Mouse (Mus musculus) testis, postnatal 14 days (tissue): Measurements from ENCODE around the gene Tbck.

Experiments
- DNase-seq: peaks from one replicate; pipeline ENCODE4 v3.0.0; 2021; ENCODE audit warnings: low spot score

Gene Tbck

DNA sequence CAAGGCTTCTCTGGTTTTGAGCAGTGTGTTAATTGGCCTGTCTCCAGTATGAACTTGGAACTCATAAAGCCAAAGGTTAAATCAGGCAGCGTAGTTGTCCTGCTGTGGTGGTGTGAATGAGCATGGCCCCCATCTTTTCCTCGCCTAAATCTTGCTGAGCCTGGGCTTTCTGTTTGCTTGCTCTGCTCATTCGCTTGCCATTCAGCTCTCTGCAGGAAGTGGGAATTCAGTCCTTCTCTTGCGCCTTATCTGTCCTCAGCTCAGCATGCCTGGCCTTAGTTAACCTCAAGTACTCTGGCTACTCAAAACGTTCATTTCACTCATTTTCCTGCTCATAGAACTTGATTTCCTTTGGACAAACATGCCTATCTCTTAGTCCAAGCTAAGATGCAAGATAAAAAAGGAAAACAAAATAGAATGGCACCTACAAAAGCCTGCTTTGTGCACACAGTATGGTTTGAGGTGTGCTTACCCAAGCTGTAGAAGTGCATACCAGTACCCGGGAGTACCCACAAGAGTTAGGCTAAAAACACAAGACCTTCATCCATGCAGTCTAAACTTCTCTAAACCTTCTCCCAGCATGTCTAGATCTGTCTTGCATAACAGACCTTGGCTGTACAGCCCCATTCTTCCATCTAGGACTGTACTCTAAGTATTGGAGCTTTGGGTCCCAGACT lies 151.3 kb downstream of the Tbck start:
- no peak for DNase-seq

DNA sequence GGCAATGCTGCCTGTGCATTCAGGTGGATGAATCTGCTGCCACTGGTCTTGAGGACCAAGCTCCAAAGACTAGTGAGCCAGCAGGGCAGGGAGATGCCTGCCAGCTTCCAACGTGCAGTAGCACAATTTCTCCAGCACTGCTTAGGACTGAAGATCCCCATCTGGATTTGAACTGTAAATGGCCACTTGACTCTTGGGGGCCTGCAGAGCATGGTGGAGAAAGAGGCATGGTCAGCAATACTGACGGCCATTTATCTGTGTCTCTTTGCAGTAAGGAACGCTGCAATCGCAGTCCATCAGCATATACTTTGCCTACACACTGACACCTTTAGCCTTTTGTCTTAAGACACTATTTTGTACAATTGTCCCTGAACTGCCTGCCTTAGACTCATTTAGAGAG lies 153.2 kb downstream of the Tbck start:
- no peak for DNase-seq

GRCm38 (mm10) chr3:132838656-132839417 lies 154.9 kb downstream of the Tbck start:
- no peak for DNase-seq

GRCm38 (mm10) chr3:132839516-132839915 lies 155.6 kb downstream of the Tbck start:
- DNase-seq = no peak

DNA sequence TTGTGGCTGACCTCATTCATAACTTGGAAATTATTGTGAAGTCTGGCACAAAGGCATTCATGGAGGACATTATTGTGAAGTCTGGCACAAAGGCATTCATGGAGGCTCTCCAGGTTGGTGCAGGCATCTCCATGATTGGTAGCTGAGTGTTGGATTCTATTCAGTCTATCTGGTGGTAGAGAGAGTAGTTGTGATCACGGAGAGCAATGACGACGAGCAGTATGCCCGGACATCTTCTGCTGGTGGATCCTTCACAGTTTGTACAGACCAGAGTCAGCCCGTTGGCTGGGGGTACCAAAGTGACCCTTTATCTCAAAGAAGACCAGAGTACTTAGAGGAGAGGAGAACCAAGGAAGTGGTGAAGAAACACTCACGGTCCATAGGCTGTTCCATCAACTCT lies 158.7 kb downstream of the Tbck start:
- DNase-seq = no peak

DNA sequence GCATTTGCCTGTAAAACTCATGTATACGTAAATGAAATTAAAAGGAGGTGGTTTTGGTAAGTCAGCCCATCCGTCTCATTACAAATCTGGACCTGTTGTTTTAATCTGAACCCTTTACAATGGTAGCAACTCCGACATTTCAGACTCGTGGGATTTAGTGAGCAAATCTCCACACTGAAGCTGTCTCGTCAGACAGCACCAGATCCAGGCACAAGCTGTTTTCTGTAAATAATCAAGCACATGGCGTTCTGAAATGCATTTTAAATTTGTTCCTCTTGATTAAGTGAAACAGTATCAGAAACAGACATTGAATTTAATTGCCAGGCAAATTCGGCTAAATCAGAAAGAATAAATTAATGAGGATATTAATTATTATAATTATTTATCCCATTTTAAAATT lies 165.7 kb downstream of the Tbck start:
- no peak for DNase-seq

- no peak for DNase-seq
Observed at GRCm38 (mm10) chr3:132850431-132850830, 166.5 kb downstream of the Tbck start.

DNA sequence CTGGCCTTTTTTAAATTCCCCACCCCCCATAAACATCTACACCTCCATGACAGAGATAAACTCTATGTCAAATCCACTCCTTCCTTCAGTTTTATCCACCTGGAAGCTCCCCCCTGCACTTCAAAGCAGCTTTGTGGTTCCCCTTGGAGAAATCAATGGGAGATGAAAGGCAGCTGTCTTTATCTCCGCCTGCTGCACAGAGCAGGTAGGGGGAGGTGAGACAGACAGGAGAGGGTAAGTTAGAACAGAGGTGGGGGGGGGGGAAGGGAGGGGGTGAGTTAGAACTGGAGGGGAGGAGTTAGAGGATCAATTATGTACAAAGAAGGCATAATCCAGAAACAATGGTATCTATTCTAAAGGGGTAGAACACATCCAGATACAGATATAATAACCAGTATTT lies 167.5 kb downstream of the Tbck start:
- no peak for DNase-seq

GRCm38 (mm10) chr3:132851841-132852728 lies 168.1 kb downstream of the Tbck start:
- no peak for DNase-seq

DNA sequence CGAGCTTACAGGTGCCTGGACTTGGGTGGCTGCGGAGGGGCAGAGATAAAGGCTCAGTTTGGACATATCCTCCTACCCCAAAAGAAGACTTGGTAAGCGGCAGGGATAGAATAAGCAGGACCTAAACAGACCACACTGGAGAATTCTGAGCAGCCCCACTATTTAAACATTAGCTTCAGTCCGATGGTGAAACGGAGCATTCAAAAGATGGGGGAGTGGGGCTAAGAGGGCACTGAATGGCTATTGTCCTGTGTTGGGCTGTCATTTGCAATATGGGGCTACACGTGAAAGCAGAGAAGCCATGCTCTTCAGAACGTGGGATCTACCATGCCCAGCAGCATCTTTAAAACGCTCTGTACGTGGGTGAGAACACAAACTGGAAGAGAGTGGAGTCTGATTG lies 170.3 kb downstream of the Tbck start:
- DNase-seq = no peak

- DNase-seq = no peak
Observed at GRCm38 (mm10) chr3:132855458-132856212, 171.7 kb downstream of the Tbck start.

DNA sequence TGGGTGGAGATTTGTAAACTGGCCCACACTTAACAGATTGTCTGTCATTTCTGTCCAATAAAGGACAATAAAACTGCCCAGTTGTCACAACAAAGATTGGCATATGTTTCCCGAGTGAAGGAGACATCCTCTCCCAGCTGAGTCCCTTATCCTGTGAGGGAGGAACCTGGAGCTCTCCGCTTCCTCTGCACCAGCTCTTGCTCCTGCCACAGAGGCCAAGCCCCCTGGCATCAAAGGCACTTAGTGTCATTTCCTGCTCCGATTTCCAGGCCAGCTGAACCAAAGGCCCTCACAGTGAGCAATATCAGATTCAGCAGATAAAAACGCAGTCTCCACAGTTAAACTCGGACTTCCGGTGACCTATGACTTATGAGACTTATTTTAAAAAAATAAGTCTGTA lies 172.7 kb downstream of the Tbck start:
- DNase-seq = no peak

GRCm38 (mm10) chr3:132858849-132859248 lies 174.9 kb downstream of the Tbck start:
- no peak for DNase-seq

DNA sequence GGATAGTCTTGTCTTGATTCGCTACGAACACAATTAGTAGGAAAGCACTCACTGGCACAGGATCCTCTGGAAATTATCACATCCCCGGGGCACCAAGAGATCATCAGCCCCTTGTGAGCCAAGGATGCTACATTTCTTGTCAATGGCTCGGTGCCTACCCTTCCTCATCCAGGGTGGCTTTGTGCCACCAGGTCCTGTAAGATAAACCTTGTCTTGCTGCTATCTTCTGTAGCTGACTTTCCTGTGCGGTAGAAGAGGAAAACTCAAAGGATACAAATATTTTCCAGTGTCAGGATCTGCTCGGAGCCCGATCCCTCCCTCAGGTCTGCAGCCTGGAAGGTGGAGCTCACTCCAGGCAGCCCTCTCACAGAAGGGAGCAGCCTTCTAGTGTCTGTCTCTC lies 175.6 kb downstream of the Tbck start:
- DNase-seq = no peak

DNA sequence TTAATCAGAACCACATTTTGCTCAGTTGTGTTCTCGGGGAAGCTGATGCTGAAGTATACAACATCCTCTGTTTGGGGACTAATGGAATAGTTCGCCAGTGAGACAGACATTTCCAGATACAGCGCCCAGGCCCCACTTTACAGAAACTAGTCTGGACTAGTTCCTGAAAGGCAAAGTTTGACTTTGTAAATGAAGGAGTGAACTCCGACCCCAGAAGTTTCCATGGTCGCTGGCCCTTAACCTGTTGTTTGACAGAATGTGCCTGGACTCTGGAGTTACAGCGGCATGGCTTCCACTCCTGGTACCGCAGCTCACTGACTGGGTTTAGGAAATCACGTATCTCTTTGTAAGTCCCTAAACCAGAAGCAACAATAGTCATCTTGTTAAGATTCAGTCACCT lies 176.9 kb downstream of the Tbck start:
- no peak for DNase-seq

DNA sequence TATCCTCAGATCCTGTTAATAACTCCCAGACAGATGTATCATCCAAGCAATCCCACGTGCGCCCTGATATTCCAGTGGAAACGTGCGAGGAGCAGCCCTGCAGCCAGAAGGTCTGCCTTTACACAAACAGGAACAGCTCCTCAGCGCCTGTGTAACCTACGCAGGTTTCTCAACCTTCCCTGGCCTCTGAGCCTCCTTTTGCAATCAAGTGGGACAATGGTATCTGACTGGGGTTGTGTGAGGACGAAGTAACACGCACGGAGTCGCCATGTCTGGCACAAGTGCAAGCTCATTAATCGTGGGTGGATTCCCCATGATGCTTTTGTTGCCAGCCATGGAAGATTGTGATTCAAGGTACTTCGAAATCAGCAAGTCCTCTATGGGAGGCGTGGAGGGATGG lies 179.9 kb downstream of the Tbck start:
- no peak for DNase-seq

GRCm38 (mm10) chr3:132864329-132864919 lies 180.5 kb downstream of the Tbck start:
- DNase-seq = no peak

- no peak for DNase-seq
Observed at GRCm38 (mm10) chr3:132864986-132865385, 181.0 kb downstream of the Tbck start.

- no peak for DNase-seq
Observed at GRCm38 (mm10) chr3:132865596-132865995, 181.7 kb downstream of the Tbck start.

DNA sequence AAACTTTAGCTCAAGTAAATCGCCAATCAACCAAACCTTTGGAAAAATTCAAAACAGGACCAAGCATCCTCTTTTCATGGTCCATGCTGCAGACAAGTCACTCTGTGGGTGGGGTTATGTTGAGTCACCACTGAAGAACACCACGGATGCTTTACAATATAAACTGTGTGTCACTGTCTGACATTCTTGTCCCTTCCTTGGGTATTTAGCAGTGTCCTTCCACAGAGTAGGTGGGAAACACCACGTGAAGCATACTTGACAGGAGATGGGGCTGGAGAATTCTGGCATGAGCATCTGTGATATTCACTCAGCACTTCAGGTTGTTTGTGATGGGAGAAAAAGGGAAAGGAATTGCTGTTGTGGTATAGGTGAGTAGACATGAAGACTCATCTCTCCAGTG lies 183.0 kb downstream of the Tbck start:
- DNase-seq = no peak

DNA sequence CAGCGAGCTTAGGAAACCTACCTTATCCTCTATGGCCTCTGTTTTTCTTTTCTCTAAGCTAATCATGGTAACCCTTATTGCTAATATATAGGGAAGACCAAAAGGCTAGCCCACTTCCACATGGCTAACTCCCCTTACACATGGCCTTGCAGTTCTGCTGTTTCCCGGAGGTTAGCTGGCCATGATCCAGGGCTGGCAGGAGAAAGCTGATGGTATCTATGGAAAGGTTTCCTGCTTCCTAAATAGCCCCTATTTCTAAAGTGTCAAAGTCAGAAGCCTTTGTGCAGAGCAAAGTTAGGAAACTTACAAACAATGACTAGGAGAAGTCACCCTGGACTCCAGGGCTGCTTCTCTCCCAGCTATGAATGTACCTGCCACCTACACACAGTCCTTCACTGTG lies 184.9 kb downstream of the Tbck start:
- no peak for DNase-seq

- DNase-seq = no peak
Observed at GRCm38 (mm10) chr3:132870079-132870478, 186.1 kb downstream of the Tbck start.
